Mouse (Mus musculus): Measurements from ENCODE around the gene Fgr. TPM values are rescaled to one million over a fixed set of nuclear protein-coding genes. Genes with fewer than 3 reads are reported as not detected.
"Not testable (repeated sequence)": the region's sequence is repeated elsewhere in the genome, so short reads cannot be mapped to it uniquely, and the experiment has no call there.

Gene Fgr
- total RNA-seq (2015; ENCODE audit: low replicate concordance) (8.4 and 12.6 TPM in 2 replicates), total RNA-seq (2017; ENCODE audit: low replicate concordance) (7.8 and 9.7 TPM in 2 replicates)

- ATAC-seq (replicated peaks; ENCODE audit: low FRiP score, poor library complexity, severe bottlenecking), result no peak
Measured at GRCm38 (mm10) chr4:132973814-132974398, at the start of gene Fgr. Gene Fgr, plus strand, starts transcription at chr4:132974095.

DNA sequence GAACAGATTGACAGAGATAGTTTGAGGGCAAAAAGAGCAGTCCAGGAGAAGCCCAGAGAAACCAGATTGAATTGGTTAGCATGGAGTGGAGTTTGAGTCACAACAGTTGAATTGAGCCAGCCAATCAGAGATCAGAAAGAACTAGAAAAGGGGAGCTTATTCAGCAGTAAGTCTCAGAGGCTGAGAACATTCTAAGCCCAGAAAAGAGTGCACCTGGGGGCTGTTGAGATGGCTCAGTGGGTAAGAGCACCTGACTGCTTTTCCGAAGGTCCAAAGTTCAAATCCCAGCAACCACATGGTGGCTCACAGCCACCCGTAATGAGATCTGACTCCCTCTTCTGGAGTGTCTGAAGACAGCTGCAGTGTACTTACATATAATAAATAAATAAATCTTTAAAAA, 47.4 kb upstream of the Fgr start:
- not testable (repeated sequence) for ATAC-seq (replicated peaks; ENCODE audit: low FRiP score, poor library complexity, severe bottlenecking)

GRCm38 (mm10) chr4:132930784-132931183, 43.1 kb upstream of the Fgr start:
- peak; percentile 57; the same call in 1 of the 2 replicates for ATAC-seq (replicated peaks; ENCODE audit: low FRiP score, poor library complexity, severe bottlenecking)

- ATAC-seq (replicated peaks; ENCODE audit: low FRiP score, poor library complexity, severe bottlenecking), result no peak
Measured at GRCm38 (mm10) chr4:132932752-132933404, 41.0 kb upstream of the Fgr start.

DNA sequence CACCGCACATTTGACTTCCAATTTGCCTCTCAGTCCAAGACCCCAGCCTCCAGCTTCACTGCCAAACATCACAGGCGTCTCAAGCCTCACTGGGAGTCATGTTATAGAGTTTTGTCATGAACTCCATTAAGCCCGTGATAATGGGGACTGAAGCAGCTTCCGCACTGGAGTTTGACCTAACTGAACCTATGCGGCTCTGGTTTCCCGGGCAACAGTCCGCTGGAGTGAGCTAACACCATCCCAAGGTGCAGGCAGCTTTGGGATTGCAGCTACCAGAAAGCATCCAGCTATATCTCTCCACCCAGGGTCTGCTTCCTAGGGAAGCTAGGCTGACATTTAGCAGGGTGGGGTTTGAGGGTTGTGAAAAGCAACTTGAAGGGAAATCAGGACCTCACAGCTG, 39.3 kb upstream of the Fgr start:
- ATAC-seq (replicated peaks; ENCODE audit: low FRiP score, poor library complexity, severe bottlenecking), result no peak

GRCm38 (mm10) chr4:132938181-132938941, 35.5 kb upstream of the Fgr start:
- ATAC-seq (replicated peaks; ENCODE audit: low FRiP score, poor library complexity, severe bottlenecking), result no peak

DNA sequence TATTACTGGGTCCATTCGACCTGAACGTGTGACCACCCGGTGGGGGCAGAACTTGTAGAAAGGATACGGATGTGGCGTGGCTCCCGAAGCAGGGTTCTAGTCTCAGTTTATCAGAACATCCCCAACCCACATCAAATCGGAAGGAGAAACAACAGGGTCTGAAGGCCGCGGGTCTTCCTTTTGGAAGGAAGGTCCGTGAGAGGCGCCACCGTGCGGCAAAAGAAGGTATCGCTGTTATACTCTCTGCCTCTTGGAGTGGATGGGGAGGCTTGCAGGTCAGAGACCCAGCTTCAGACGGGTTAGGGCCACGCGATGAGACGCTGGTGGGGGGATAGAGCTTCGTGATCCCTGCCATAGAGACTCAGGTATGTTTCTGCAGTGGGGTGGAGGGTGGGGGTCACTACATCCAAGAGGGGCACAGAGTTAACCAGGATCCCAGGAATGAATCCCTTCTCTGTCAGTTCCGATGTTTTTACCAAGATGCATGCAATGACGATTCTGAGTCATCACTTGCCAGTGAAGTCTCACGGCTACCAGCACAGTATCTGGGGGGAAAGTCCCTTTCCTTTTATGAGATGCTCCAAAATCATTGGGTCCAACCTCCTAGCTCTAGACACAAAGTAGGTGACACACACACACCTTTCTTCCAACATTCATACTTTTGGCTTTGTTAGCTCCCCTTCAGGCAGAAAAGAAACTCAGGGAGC, 34.3 kb upstream of the Fgr start:
- ATAC-seq (replicated peaks; ENCODE audit: low FRiP score, poor library complexity, severe bottlenecking), result peak; percentile 44; the same call in 1 of the 2 replicates

DNA sequence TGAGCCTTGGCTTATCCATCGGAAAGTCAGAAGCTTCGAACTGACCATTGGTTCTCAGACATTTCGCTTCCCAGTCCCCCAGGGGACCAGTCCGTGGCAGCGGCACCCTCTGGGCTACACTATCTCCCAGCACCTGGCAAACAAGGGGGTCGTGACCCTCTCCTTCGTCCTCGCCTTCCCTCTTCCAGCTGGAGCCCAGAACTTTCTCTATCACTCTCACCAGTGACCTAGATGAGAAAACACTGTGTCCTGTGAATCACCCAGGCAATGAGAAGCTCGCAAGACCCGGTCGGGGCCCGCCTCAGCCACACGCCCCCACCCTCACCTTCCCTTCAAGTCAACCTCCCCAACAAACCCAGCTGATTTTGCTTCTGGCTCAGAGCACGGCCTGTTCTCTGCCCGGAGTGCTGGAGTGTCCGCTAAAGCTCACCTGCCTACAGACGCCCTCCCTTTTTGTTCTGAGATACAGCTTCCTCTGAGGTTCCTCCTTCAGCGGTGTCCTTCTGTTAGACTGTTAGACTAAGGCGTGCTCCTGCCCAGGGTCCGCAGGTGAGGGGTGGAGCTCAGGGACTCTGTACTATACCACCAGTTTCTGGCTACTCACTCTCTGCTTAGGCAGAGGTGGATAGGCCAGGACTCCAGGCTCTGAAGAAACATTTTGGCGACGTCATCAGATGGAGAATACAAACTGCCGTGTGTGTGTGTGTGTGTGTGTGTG, 32.7 kb upstream of the Fgr start:
- ATAC-seq (replicated peaks; ENCODE audit: low FRiP score, poor library complexity, severe bottlenecking), result no peak

DNA sequence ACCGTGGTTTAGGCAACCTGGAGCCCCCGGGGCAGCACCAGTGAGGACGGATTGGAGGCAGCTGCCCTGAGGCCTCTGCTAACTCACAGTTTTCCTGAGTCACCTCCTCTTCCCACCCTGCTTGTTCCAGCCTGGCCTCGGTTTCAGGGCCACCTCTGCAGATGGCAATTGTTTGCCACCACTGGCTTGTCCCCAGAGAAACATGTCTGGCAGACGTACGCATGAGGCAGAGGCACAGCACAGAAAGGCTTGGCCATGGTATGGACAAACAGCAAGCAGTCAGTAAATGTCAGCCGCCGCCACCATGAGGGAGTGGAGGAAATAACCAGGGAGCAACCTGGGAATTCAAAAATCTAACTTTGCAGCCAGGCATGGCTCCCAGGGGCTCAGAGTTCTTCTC, 30.8 kb upstream of the Fgr start:
- ATAC-seq (replicated peaks; ENCODE audit: low FRiP score, poor library complexity, severe bottlenecking), result no peak

GRCm38 (mm10) chr4:132944106-132944505, 29.8 kb upstream of the Fgr start:
- no peak for ATAC-seq (replicated peaks; ENCODE audit: low FRiP score, poor library complexity, severe bottlenecking)

DNA sequence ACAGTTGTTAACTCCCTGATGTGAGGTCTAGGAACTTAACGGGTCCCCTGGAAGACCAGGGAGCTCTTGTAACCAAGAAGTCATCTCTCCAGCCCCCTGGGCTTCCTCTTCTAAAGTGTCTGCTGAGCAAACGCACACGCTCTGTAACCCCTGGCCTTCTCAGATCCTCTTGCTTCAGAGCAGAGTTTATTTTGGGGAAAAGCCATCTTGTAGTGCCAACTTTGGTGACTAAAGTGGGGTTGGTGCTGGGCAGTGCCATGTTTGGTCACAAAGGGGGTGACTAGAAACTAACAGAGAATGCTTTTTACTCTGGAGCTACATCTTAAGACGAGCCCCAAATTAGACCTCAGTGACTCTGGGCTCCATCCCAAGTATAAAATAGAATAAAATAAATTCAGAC, 29.1 kb upstream of the Fgr start:
- ATAC-seq (replicated peaks; ENCODE audit: low FRiP score, poor library complexity, severe bottlenecking), result no peak

GRCm38 (mm10) chr4:132945261-132946046, 28.4 kb upstream of the Fgr start:
- ATAC-seq (replicated peaks; ENCODE audit: low FRiP score, poor library complexity, severe bottlenecking), result peak; percentile 79

DNA sequence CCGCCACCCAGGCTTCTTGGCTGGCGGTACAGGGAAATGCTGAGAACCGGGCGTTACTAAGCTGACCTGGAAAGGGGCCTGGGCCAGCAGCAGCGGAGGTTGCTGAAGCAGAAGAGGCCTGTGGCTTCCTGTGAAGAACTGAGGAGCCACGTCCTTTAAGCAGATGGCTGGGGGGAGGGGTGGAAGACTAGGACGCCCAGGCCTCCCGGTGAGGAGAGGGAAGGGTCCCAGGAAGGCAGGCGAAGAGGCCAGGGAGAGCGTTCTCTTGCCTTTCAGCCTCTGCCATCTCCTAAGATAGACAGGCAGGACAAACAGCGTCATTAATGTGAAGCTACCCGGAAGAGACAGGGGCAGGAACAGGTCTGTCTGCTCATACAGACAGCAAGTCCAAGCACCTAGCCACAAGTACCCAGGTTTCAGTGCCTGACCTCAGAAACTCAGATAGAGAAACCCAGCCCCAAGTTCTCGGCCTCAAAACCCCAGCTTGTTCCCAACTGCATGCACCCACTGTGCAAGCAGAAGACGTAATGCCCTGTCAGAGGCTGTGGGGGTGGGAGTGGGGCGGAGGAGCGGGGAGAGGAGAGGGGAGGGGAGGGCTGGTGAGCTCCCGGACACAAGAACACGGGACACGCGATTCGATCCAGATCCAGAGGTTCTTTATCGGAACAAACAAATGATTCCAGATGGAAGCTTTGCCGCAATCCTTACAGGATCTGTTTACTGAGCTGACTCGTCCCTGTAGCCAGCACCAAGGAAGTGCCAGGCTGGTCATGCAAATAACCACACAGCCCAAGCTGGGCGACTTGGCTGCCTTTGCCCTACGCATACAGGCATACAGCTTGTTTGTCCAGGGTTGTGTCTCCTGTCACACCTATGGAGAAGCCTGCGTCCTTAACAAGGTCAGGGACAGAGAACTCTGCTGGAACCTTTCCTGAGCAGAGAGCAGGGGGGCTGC, 27.6 kb upstream of the Fgr start:
- ATAC-seq (replicated peaks; ENCODE audit: low FRiP score, poor library complexity, severe bottlenecking), result no peak

GRCm38 (mm10) chr4:132949882-132950532, 23.9 kb upstream of the Fgr start:
- no peak for ATAC-seq (replicated peaks; ENCODE audit: low FRiP score, poor library complexity, severe bottlenecking)

GRCm38 (mm10) chr4:132950999-132951398, 22.9 kb upstream of the Fgr start:
- no peak for ATAC-seq (replicated peaks; ENCODE audit: low FRiP score, poor library complexity, severe bottlenecking)

GRCm38 (mm10) chr4:132954530-132955394, 19.1 kb upstream of the Fgr start:
- ATAC-seq (replicated peaks; ENCODE audit: low FRiP score, poor library complexity, severe bottlenecking), result no peak
